Mouse (Mus musculus) neural tube, embryonic 15.5 days (tissue): Measurements from ENCODE around the gene Epo. TPM values are rescaled to one million over a fixed set of nuclear protein-coding genes. Genes with fewer than 3 reads are reported as not detected.
A peak's percentile ranks its signal among the peaks of the same experiment; 100 is the strongest.

Experiments
- ATAC-seq: fragments of 200-750 bp; cut with Nextera tagmentation; 2 replicates; pipeline ENCODE4 v1.8.0; 2017; ENCODE audit warnings: mild to moderate bottlenecking, moderate TSS enrichment, moderate library complexity; ENCODE audit not compliant: low FRiP score
- H3K27ac ChIP-seq: fragments of 300-500 bp; sonication (generic); replicated peaks from 2 replicates; pipeline ENCODE4 v1.5.1; 2015; ENCODE audit warnings: mild to moderate bottlenecking, inconsistent platforms
- H3K27me3 ChIP-seq: fragments of 300-500 bp; sonication (generic); replicated peaks from 2 replicates; pipeline ENCODE4 v1.6.1; 2015; ENCODE audit warnings: inconsistent platforms
- H3K36me3 ChIP-seq: fragments of 300-500 bp; sonication (generic); 2 replicates; pipeline ENCODE4 v1.6.1; 2015; ENCODE audit warnings: inconsistent platforms
- H3K4me1 ChIP-seq: fragments of 300-500 bp; sonication (generic); 2 replicates; pipeline ENCODE4 v1.6.1; 2015; ENCODE audit warnings: inconsistent platforms
- H3K4me2 ChIP-seq: fragments of 300-500 bp; sonication (generic); 2 replicates; pipeline ENCODE4 v1.6.1; 2015; ENCODE audit warnings: inconsistent platforms, mild to moderate bottlenecking, moderate library complexity
- H3K4me3 ChIP-seq: fragments of 300-500 bp; sonication (generic); replicated peaks from 2 replicates; pipeline ENCODE4 v1.5.1; 2015; ENCODE audit warnings: mild to moderate bottlenecking, inconsistent platforms
- H3K9ac ChIP-seq: fragments of 300-500 bp; sonication (generic); replicated peaks from 2 replicates; pipeline ENCODE4 v1.6.1; 2015; ENCODE audit warnings: mild to moderate bottlenecking, inconsistent platforms
- H3K9me3 ChIP-seq: fragments of 300-500 bp; sonication (generic); replicated peaks from 2 replicates; pipeline ENCODE4 v1.6.1; 2016; ENCODE audit warnings: inconsistent platforms
- WGBS: fragments of 180-500 bp; shearing (Covaris S2); methylation state at CpG from one replicate; pipeline ENCODE4 v1.1.7; 2015; ENCODE audit warnings: mixed read lengths; 5-methylcytosine and 5-hydroxymethylcytosine counted together
- polyA plus RNA-seq: library from polyadenylated mRNA; unstranded; fragments of >200 nt; fragmentation: Nextera tagmentation; extraction: Ambion mirVana; gene quantifications from 2 replicates; pipeline ENCODE4 v1.2.1, GENCODE M21; 2015

The Epo gene
- polyA plus RNA-seq: not detected in 2 replicates

DNA sequence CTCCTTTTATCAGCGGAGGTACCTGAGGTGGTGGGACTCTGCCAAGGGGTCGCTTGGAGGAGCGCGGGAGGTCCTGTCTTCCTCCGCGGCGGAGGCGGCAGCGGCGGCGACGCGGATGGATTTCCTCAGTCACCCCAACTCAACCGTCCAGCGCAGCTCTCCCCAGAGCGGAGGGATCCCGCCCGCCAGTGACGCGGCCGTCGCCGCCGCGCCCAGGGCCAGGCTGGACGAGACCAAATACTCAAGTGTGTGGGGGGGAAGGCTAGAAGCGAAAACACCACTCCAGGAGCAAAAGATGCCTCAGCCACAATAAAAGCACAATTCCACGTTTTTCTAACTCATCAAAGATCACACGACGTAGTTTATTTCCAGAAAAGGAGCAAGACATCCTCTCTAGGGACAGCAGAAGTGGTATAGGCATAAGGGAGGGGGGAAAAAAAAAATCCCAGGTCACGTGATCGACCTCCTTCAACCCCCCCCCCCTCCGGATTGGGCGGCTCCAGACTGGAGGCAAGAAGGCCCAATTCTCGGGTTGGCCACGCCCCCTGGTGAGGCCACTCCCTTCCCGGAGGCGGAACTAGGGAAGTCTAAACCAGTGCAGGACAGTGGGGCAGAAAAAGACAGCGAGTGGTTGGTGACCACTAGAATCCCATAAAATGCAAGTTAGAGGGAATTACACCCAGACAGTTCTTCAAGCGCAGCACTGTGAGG lies at the start of gene Epo, which contains the start of gene Gnb2:
Epo (minus strand) TSS at position 126 of the 711 bp plus-strand sequence.
Gnb2 (minus strand) TSS at position 394 of the 711 bp plus-strand sequence.
- under 1% methylated on average over 40 of the region's 40 CpGs for WGBS
- no peaks in the 10 kb centered on the region for H3K9me3 ChIP-seq
- ATAC-seq: peak; percentile 81

DNA sequence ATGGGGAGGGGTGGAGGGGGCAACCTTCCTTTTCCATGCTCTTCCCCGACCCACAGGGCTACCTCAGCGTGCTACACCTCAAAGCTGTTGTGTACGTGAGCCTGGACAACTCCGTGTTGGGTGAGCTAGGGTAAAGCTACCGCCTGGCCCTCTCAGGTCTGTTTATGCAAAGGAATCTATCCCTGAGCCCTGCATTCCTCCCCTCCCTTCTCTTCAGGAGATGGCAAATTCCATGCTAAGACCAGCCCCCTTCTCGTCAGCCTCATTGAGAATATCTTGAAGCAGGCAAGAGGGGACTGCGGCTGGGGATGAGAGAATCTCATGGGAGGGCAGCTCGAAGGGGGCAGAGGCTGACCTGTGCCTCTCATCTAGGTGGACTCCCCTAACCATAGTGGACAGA lies 49.7 kb upstream of the Epo start:
- H3K4me1 ChIP-seq: peaks cover 17% of the 10 kb centered on the region
- no peaks in the 10 kb centered on the region for H3K27me3 ChIP-seq
- H3K9ac ChIP-seq: peak overlapping the region; percentile 48; the same call in 1 of the 2 replicates
- peak overlapping the region; percentile 82 for H3K27ac ChIP-seq
- H3K4me3 ChIP-seq: peak overlapping the region; percentile 42; the same call in 1 of the 2 replicates
- no peaks in the 10 kb centered on the region for H3K36me3 ChIP-seq
- no peak for ATAC-seq
- H3K4me2 ChIP-seq: peak overlapping the region; percentile 63
- H3K9me3 ChIP-seq: no peaks in the 10 kb centered on the region
- 48% methylated on average over 8 of the region's 8 CpGs for WGBS

More for the DNA sequence above, at the start of gene Epo, which contains the start of gene Gnb2:
- peak within 1 kb of the TSS; percentile 83 for H3K4me2 ChIP-seq
- peaks cover 28% of the 10 kb centered on the region for H3K4me1 ChIP-seq
- peak within 1 kb of the TSS; percentile 97 for H3K9ac ChIP-seq
- peak within 1 kb of the TSS; percentile 97 for H3K27ac ChIP-seq
- peaks cover 20% of the 10 kb centered on the region for H3K36me3 ChIP-seq
- H3K27me3 ChIP-seq: no peaks in the 10 kb centered on the region
- peak within 1 kb of the TSS; percentile 88 for H3K4me3 ChIP-seq

DNA sequence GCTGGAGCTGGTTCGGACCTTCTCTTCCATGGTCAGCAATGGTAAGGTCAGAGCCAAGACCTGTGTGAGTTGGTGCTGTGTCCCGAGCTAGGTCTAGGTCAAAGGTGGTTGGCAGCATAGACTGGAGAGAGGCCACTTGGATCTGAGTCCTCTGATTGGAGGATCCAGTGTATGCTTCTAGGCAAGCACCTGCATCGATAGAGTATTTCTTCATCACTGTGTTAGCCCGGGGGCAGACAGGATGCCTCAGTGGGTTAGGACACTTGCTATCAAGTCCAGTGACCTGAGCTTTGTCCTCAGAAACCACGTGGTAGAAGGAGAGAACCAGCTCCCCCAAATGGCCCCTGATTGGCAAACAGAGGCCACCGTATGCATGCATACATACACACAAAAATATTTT lies 47.2 kb upstream of the Epo start:
- no peaks in the 10 kb centered on the region for H3K36me3 ChIP-seq
- no peak overlapping the region for H3K9ac ChIP-seq
- 89% methylated on average over 6 of the region's 6 CpGs for WGBS
- no peak overlapping the region for H3K4me3 ChIP-seq
- no peak overlapping the region for H3K27ac ChIP-seq
- no peaks in the 10 kb centered on the region for H3K27me3 ChIP-seq
- no peak for ATAC-seq
- H3K9me3 ChIP-seq: no peaks in the 10 kb centered on the region
- H3K4me2 ChIP-seq: no peak overlapping the region
- peaks cover 17% of the 10 kb centered on the region for H3K4me1 ChIP-seq

DNA sequence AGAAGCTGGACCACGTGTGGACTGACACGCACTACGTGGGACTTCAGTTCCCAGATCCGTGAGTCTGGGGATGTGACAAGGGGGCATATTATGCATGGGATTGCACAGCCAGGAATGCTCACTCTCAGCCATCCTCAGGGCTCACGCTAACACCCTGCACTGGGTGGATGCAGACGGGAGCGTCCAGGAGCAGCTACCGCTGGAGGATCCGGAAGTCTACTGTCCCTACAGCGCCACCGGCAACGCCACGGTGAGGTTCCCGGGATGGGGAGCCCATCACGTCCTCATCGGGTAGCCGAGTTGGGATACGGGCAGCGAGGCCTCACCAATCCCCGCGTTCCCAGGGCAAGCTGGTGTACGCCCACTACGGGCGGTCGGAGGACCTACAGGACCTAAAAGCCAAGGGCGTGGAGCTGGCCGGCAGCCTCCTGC lies 41.4 kb upstream of the Epo start:
- Histone ChIP-seq H3K4me3 (peak overlapping the region; percentile 28), H3K9me3 (no peaks in the 10 kb centered on the region), H3K27ac (0 out of 2 replicates have a peak overlapping the region, but pooled peaks have one; percentile 18), H3K9ac (peak overlapping the region; percentile 23; the same call in 1 of the 2 replicates), H3K36me3 (no peaks in the 10 kb centered on the region), H3K4me2 (peak overlapping the region; percentile 60), H3K27me3 (no peaks in the 10 kb centered on the region), H3K4me1 (peaks cover 8% of the 10 kb centered on the region; the same call in 1 of the 2 replicates)
- ATAC-seq: no peak
- 10% methylated on average over 27 of the region's 27 CpGs for WGBS

DNA sequence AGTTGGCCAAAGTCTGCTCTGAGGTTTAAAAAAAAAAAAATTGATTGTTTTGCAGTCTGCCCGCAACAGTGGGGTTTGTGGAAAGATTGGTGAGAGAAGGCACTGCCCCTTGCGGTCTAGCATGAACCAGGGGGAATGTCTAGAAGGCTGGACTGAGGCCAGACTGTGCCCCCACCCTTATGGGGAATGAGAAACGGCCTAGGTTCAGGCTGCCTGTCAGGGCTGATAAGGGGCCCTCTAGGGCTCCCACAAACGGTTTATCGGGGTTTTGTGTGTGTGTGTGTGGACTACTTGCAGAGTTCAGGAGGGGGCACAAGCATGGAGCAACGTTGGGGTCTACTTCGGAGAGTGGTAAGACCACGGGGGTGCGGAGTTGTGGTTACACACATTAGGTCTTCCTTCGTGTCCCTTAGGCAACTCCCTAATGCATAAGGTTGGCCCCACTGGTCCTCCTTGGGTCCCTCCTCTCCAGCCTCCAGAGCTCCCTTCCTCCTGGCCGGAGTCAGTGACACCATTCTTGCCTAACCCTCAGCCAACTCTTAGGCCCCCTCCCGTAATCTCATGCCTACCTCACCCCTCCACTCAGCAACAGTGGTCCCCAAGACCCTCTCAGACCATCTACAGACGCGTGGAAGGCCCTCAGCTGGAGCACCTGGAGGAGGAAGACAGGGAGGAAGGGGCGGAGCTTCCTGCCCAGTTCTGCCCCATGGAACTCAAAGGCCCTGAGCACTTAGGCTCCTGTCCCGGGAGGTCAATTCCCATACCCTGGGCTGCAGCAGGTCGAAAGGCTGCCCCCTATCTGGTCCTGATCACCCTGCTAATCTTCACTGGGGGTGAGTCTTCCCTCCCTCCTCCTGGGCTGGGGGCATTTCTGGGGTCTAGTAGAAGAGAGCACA lies 37.9 kb upstream of the Epo start:
- Histone ChIP-seq H3K27me3 (0 out of 2 replicates have a peak, but pooled peaks cover 3% of the 10 kb centered on the region), H3K27ac (no peak overlapping the region), H3K9me3 (no peaks in the 10 kb centered on the region), H3K9ac (no peak overlapping the region), H3K4me3 (no peak overlapping the region), H3K4me2 (no peak overlapping the region), H3K4me1 (peaks cover 8% of the 10 kb centered on the region; the same call in 1 of the 2 replicates), H3K36me3 (peaks cover 7% of the 10 kb centered on the region)
- no peak for ATAC-seq
- 83% methylated on average over 17 of the region's 17 CpGs for WGBS

DNA sequence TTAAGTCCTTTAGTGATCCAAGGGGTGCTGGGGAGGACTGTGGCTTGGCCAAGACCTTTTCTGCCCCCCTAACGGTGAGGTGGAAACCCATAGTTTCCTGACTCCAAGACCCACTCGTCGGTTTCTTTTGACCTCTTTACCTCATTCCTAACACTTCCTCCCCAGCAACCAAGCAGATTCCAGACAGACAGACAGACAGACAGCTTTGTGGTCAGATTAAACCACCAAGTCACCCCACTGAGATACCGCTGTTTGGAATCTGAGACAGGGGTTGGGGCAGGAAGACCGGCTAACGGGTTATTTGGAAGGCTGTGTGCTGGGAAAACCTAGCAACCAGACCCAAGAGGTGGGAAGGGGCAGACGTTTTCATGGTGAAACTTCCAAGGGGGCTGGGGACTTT lies 37.1 kb upstream of the Epo start:
- 54% methylated on average over 7 of the region's 7 CpGs for WGBS
- Histone ChIP-seq H3K36me3 (peaks cover 11% of the 10 kb centered on the region), H3K4me3 (no peak overlapping the region), H3K27ac (no peak overlapping the region), H3K4me1 (peaks cover 8% of the 10 kb centered on the region; the same call in 1 of the 2 replicates), H3K27me3 (0 out of 2 replicates have a peak, but pooled peaks cover 3% of the 10 kb centered on the region), H3K9me3 (no peaks in the 10 kb centered on the region), H3K9ac (no peak overlapping the region), H3K4me2 (no peak overlapping the region)
- ATAC-seq: no peak

DNA sequence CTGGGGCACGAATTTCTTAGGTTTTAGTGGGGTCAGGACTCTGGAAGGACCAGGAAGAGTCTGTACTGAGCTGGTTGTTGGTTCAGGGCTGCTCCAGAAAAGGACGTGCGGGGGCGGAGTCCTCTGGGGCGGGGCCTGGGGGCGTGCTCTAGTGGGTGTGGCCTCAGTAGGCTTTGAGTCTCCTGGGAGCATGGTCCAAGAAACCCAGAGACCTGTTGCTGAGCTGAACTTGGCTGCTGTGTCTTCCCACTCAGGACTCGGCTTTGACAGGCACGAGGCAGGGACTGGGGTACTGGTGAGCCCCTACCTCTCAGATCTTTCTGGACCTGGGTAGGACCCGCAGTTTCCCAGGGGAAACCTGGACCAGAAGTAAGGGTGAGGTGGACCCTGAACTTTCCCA lies 36.6 kb upstream of the Epo start, which contains the start of gene Tfr2:
Tfr2 (plus strand) TSS at position 176 of the 400 bp plus-strand sequence.
- no peaks in the 10 kb centered on the region for H3K9me3 ChIP-seq
- no peak within 1 kb of the TSS for H3K4me2 ChIP-seq
- no peak within 1 kb of the TSS for H3K9ac ChIP-seq
- H3K4me1 ChIP-seq: peaks cover 7% of the 10 kb centered on the region; the same call in 1 of the 2 replicates
- no peak within 1 kb of the TSS for H3K4me3 ChIP-seq
- 28% methylated on average over 9 of the region's 9 CpGs for WGBS
- ATAC-seq: no peak
- peaks cover 16% of the 10 kb centered on the region for H3K36me3 ChIP-seq
- 0 out of 2 replicates have a peak, but pooled peaks cover 3% of the 10 kb centered on the region for H3K27me3 ChIP-seq
- no peak within 1 kb of the TSS for H3K27ac ChIP-seq

DNA sequence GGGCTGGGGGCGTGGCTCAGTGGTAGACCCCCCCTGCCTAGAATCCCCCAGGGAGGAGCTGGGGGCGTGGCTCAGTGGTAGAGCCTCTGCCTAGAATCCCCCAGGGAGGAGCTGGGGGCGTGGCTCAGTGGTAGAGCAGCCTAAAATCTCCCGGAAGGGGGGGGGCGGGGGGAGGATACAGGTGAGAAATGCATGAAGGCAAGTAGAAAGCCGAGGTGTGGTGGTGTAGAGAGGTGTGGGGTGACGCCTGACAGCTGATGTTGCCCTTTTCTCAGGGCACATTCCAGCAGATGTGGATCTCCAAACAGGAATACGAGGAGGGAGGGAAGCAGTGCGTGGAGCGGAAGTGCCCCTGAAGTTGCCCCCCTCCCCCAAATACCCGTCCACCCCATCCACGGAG lies 36.0 kb upstream of the Epo start:
- Histone ChIP-seq H3K4me1 (0 out of 2 replicates have a peak, but pooled peaks cover under 1% of the 10 kb centered on the region), H3K27me3 (0 out of 2 replicates have a peak, but pooled peaks cover 3% of the 10 kb centered on the region), H3K4me2 (no peak overlapping the region), H3K36me3 (peaks cover 18% of the 10 kb centered on the region), H3K9me3 (no peaks in the 10 kb centered on the region), H3K27ac (no peak overlapping the region), H3K9ac (no peak overlapping the region), H3K4me3 (no peak overlapping the region)
- no peak for ATAC-seq
- 78% methylated on average over 12 of the region's 12 CpGs for WGBS

DNA sequence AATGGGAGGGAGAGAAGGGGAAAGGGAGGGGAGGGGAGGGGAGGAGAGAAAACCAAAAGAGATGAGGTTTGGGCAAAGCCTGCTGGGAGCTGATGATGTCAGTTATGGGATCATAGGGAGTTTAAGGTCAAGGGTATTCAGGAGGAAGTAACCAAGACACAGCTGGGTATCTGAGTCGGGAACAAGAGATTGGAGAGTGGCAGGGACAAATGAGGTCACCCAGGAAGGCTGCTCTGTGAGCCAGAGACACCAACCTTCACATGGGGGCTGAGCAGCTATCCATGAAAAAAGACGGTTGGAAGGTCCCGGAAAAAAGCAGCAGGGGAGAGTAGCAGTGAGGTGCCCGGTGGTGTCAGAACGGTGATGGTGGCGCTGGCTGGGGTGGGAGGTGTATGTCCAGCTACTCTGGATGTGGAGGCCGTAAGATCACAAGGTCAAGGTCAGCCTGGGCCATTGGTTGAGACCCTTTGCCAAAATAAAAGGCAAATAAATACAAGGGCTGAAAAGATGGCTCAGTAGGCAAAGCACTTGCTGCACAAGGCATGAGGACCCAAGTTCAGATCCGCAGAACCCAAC lies 35.3 kb upstream of the Epo start:
- no peak overlapping the region for H3K4me2 ChIP-seq
- H3K9ac ChIP-seq: no peak overlapping the region
- ATAC-seq: no peak
- peaks cover 19% of the 10 kb centered on the region for H3K36me3 ChIP-seq
- H3K4me3 ChIP-seq: no peak overlapping the region
- no peaks in the 10 kb centered on the region for H3K9me3 ChIP-seq
- H3K27me3 ChIP-seq: 0 out of 2 replicates have a peak, but pooled peaks cover 3% of the 10 kb centered on the region
- no peaks in the 10 kb centered on the region for H3K4me1 ChIP-seq
- no peak overlapping the region for H3K27ac ChIP-seq
- 83% methylated on average over 8 of the region's 8 CpGs for WGBS

DNA sequence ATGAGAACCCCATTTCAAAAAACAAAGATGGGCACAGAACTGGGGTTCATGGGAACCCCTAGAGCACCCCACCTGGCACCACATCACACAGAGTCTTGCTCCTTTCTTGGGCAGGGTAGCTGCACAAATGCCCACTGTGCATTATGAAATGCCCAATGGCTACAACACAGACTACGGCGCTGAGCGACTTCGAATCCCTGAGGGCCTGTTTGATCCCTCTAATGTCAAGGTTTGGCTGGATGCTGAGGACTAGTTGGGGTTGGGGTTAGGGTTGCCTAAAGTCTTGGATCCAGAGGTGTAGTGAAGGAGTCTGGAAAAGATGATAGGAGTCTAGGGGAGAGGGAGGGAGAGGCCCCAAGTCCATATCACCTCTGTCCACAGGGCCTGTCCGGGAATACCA lies 33.4 kb upstream of the Epo start:
- H3K27ac ChIP-seq: no peak overlapping the region
- H3K36me3 ChIP-seq: peaks cover 22% of the 10 kb centered on the region
- ATAC-seq: no peak
- H3K4me2 ChIP-seq: no peak overlapping the region
- 0 out of 2 replicates have a peak, but pooled peaks cover 3% of the 10 kb centered on the region for H3K27me3 ChIP-seq
- 97% methylated on average over 5 of the region's 5 CpGs for WGBS
- H3K9ac ChIP-seq: no peak overlapping the region
- H3K4me3 ChIP-seq: no peak overlapping the region
- no peaks in the 10 kb centered on the region for H3K4me1 ChIP-seq
- H3K9me3 ChIP-seq: no peaks in the 10 kb centered on the region

DNA sequence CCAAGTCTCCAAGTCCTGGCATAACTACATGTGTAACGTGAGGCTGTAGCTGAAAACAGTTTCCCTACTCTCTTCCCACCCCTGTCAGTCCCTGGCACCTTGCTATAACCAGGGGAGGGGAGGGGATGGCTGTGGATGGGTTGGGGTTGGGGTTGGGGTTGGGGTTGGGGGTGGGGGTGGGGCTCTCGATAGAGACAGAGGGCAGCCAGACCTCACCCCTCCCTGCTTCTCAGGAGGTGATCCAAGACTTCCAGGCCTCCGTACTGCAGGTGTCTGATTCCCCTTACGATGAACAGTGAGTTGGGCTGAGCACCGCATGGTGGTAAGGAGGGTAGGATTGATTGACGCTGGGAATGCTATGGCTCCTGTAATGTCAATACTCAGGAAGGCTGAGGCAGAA lies 32.7 kb upstream of the Epo start:
- no peak overlapping the region for H3K27ac ChIP-seq
- 72% methylated on average over 6 of the region's 6 CpGs for WGBS
- no peak overlapping the region for H3K4me3 ChIP-seq
- H3K36me3 ChIP-seq: peaks cover 22% of the 10 kb centered on the region
- no peak overlapping the region for H3K9ac ChIP-seq
- no peaks in the 10 kb centered on the region for H3K4me1 ChIP-seq
- no peak for ATAC-seq
- H3K9me3 ChIP-seq: no peaks in the 10 kb centered on the region
- H3K4me2 ChIP-seq: no peak overlapping the region
- H3K27me3 ChIP-seq: 0 out of 2 replicates have a peak, but pooled peaks cover 3% of the 10 kb centered on the region
